Mouse (Mus musculus) midbrain, embryonic 16.5 days (tissue): Measurements from ENCODE around the gene Gm8229. TPM values are rescaled to one million over a fixed set of nuclear protein-coding genes. Genes with fewer than 3 reads are reported as not detected.
"Not testable (repeated sequence)": the region's sequence is repeated elsewhere in the genome, so short reads cannot be mapped to it uniquely, and the experiment has no call there.

Experiments used
- ATAC-seq: fragments of 200-750 bp; cut with Nextera tagmentation; 2 replicates; pipeline ENCODE4 v1.8.0; 2017; ENCODE audit warnings: moderate TSS enrichment
- H3K27ac ChIP-seq: fragments of 300-500 bp; sonication (generic); 2 replicates; pipeline ENCODE4 v1.5.1; 2014; ENCODE audit warnings: mild to moderate bottlenecking, low read length, mixed read lengths
- H3K27me3 ChIP-seq: fragments of 300-500 bp; sonication (generic); 2 replicates; pipeline ENCODE4 v1.6.1; 2014; ENCODE audit warnings: low read depth, low read length, mixed read lengths; ENCODE audit not compliant: control insufficient read depth, insufficient read depth
- H3K36me3 ChIP-seq: fragments of 300-500 bp; sonication (generic); 2 replicates; pipeline ENCODE4 v1.6.1; 2014; ENCODE audit warnings: mild to moderate bottlenecking, low read length, moderate library complexity, mixed read lengths; ENCODE audit not compliant: control insufficient read depth, insufficient read depth
- H3K4me1 ChIP-seq: fragments of 300-500 bp; sonication (generic); 2 replicates; pipeline ENCODE4 v1.6.1; 2014; ENCODE audit warnings: mild to moderate bottlenecking, low read length, mixed read lengths; ENCODE audit not compliant: control insufficient read depth, insufficient read depth
- H3K4me2 ChIP-seq: fragments of 300-500 bp; sonication (generic); 2 replicates; pipeline ENCODE4 v1.6.1; 2014; ENCODE audit warnings: mild to moderate bottlenecking, low read length, mixed read lengths
- H3K4me3 ChIP-seq: fragments of 300-500 bp; sonication (generic); 2 replicates; pipeline ENCODE4 v1.5.1; 2014; ENCODE audit warnings: low read depth, mild to moderate bottlenecking, low read length, moderate library complexity, mixed read lengths
- H3K9ac ChIP-seq: fragments of 300-500 bp; sonication (generic); 2 replicates; pipeline ENCODE4 v1.6.1; 2014; ENCODE audit warnings: low read depth, low read length, mixed read lengths
- H3K9me3 ChIP-seq: fragments of 300-500 bp; sonication (generic); replicated peaks from 2 replicates; pipeline ENCODE4 v1.6.1; 2014; ENCODE audit warnings: mild to moderate bottlenecking, low read length, mixed read lengths; ENCODE audit not compliant: control insufficient read depth, poor library complexity, severe bottlenecking
- WGBS: fragments of 180-500 bp; shearing (Covaris S2); extraction: QIAGEN DNeasy Blood & Tissue Kit; methylation state at CpG from one replicate; pipeline ENCODE4 v1.1.7; 2014; 5-methylcytosine and 5-hydroxymethylcytosine counted together
- polyA plus RNA-seq: library from polyadenylated mRNA; unstranded; fragments of >200 nt; fragmentation: Nextera tagmentation; extraction: Ambion mirVana; gene quantifications from 2 replicates; pipeline ENCODE4 v1.2.1, GENCODE M21; 2015

Gene Gm8229
- not detected in 2 replicates for polyA plus RNA-seq

DNA sequence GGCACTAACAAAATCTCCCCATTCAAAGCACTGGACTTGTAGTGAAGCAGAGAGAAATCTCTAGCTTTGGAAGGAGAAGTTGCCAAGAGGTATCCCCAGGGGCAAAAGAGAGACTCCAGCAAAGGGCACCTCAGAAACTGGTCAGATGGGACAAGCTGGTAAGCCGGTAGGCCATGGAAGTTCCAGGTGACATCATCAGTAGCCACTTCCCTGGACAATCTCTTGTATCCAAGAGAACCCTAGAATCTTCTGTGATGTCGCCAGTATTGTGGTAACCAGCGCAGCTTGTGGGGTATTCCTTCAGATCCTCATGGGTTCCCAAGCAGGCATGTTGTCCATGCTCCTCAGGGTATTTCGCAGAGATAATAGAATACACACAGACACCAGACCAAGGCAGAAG, at the start of gene Gm8229:
Gm8229 (plus strand) TSS at position 301 of the 400 bp plus-strand sequence.
- not testable (repeated sequence) for H3K9me3 ChIP-seq, H3K4me1 ChIP-seq, H3K4me2 ChIP-seq, H3K27ac ChIP-seq, H3K9ac ChIP-seq, H3K36me3 ChIP-seq, H3K4me3 ChIP-seq, H3K27me3 ChIP-seq, ATAC-seq
- 96% methylated on average over 4 of the region's 4 CpGs for WGBS

- no CpG with 5 or more reads among the region's 2 CpGs for WGBS
- not testable (repeated sequence) for H3K27me3 ChIP-seq
Measured at GRCm38 (mm10) chr14:44338484-44338883, 26.7 kb upstream of the Gm8229 start, which contains the start of gene Gm5930. TSS of gene Gm5930 (minus strand) at chr14:44338584.

DNA sequence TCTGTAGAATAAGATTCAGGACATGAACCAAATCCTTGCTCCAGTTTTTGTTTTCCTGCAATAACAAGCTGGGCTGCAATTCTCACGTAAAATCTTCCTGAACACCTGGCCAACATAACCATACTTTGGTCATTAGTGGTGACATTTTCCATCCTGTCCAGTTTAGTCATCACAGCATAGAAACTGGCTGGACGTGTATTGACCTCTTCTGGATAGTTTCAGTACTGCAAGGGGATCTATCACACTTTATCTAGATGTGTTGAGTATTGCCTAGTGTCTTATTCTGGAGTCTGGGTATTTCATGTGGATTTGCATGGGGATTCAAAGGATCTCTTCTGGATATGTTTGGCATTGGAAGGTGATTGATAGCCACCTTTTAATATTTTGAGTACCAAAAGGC, 3.7 kb upstream of the Gm8229 start:
- not testable (repeated sequence) for H3K4me2 ChIP-seq, H3K4me3 ChIP-seq, H3K9me3 ChIP-seq, H3K27ac ChIP-seq, H3K9ac ChIP-seq, H3K27me3 ChIP-seq, H3K36me3 ChIP-seq, ATAC-seq, H3K4me1 ChIP-seq
- 51% methylated on average over 2 of the region's 2 CpGs for WGBS

More at GRCm38 (mm10) chr14:44338484-44338883, 26.7 kb upstream of the Gm8229 start, which contains the start of gene Gm5930:
- H3K4me1 ChIP-seq, H3K4me3 ChIP-seq, H3K36me3 ChIP-seq, H3K9ac ChIP-seq, H3K27ac ChIP-seq, H3K4me2 ChIP-seq, ATAC-seq, H3K9me3 ChIP-seq: not testable (repeated sequence)

DNA sequence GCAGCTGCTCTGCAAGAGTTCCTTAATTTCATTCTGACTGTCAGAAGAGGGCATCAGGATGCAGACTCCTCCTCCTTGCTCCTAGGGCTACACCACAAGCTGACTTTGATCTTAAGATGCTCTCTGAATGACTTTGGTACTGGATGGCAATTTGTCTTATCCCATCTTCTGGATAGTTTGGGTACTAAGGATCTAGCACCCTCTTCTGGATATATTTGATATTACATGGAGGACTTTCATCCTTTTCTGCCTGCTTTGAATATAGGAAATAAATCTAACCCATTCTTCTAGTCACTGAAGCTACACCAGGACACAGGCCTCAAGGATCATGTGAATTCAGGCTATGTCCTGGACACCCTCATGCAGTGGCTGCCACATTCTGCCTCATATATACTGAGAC, 2.9 kb upstream of the Gm8229 start:
- H3K4me1 ChIP-seq, H3K4me3 ChIP-seq, H3K27ac ChIP-seq, H3K27me3 ChIP-seq, H3K9me3 ChIP-seq, H3K9ac ChIP-seq, H3K4me2 ChIP-seq, ATAC-seq, H3K36me3 ChIP-seq: not testable (repeated sequence)

GRCm38 (mm10) chr14:44384233-44384632, 19.1 kb downstream of the Gm8229 start:
- H3K9ac ChIP-seq, H3K27me3 ChIP-seq, ATAC-seq, H3K27ac ChIP-seq, H3K4me2 ChIP-seq, H3K36me3 ChIP-seq, H3K4me1 ChIP-seq, H3K9me3 ChIP-seq, H3K4me3 ChIP-seq: not testable (repeated sequence)
- 88% methylated on average over 3 of the region's 4 CpGs for WGBS

GRCm38 (mm10) chr14:44410588-44410987, 45.4 kb downstream of the Gm8229 start, which contains the start of gene Gm3371:
TSS of gene Gm3371 (minus strand) at chr14:44410688.
- H3K9ac ChIP-seq, H3K9me3 ChIP-seq, ATAC-seq, H3K4me2 ChIP-seq, H3K4me3 ChIP-seq, H3K4me1 ChIP-seq, H3K27ac ChIP-seq, H3K36me3 ChIP-seq, H3K27me3 ChIP-seq: not testable (repeated sequence)
- no CpG with 5 or more reads among the region's 2 CpGs for whole genome bisulfite sequencing

Other genes with a start within 250 kb of the Gm8229 start
- not detected in 2 replicates for gene Gm3327, start 241.5 kb upstream of the Gm8229 start, polyA plus RNA-seq
- not detected in 2 replicates for gene Gm8212, start 167.7 kb upstream of the Gm8229 start, polyA plus RNA-seq
- gene 4930503E14Rik, start 152.1 kb upstream of the Gm8229 start, polyA plus RNA-seq: not detected in 2 replicates
- gene Gm8220, start 79.8 kb upstream of the Gm8229 start, polyA plus RNA-seq: not detected in 2 replicates
- gene Gm5930, start 26.8 kb upstream of the Gm8229 start, polyA plus RNA-seq: not detected in 2 replicates
- not detected in 2 replicates for gene Gm3371, start 45.3 kb downstream of the Gm8229 start, polyA plus RNA-seq
- gene Gm8232, start 68.3 kb downstream of the Gm8229 start, polyA plus RNA-seq: not detected in 2 replicates
- gene BC061237, start 127.1 kb downstream of the Gm8229 start, polyA plus RNA-seq: not detected in 2 replicates
- gene Gm17093, start 152.9 kb downstream of the Gm8229 start, polyA plus RNA-seq: not detected in 2 replicates
- not detected in 2 replicates for gene Gm8247, start 217.8 kb downstream of the Gm8229 start, polyA plus RNA-seq